Mouse (Mus musculus): ENCODE measurements around the gene Tmprss3.

GRCm38 (mm10) chr17:31176321-31176720 is 22.5 kb downstream of the Tmprss3 start:
- no peak for TF ChIP-seq CTCF (IDR thresholded peaks at IDR 0.05; ENCODE audit: low read depth, low read length)
- no peak for TF ChIP-seq EP300 (IDR thresholded peaks at IDR 0.05; ENCODE audit: insufficient read depth, low read depth, low read length)
- no peak for TF ChIP-seq POLR2A (IDR thresholded peaks at IDR 0.05; ENCODE audit: insufficient read depth, low read length)
